Mouse (Mus musculus) ES-E14 (cell line): ENCODE results near the gene Fyn.

Experiments
- CHD2 ChIP-seq: IDR thresholded peaks from 2 replicates; pipeline ENCODE4 v1.6.1; 2014; ENCODE audit warnings: mild to moderate bottlenecking, low read depth, low read length, inconsistent platforms
- HCFC1 ChIP-seq: IDR thresholded peaks from 2 replicates; pipeline ENCODE4 v1.6.1; 2012; ENCODE audit warnings: low read length, inconsistent platforms, borderline replicate concordance; ENCODE audit not compliant: insufficient read depth
- MAFK ChIP-seq: IDR thresholded peaks from 2 replicates; pipeline ENCODE4 v1.6.1; 2014; ENCODE audit warnings: mild to moderate bottlenecking, low read depth, low read length, inconsistent platforms; ENCODE audit not compliant: insufficient read depth
- ZC3H11A ChIP-seq: IDR thresholded peaks from 2 replicates; pipeline ENCODE4 v1.6.1; 2012; ENCODE audit warnings: low read depth, mild to moderate bottlenecking, inconsistent platforms, low read length, borderline replicate concordance
- ZNF384 ChIP-seq: IDR thresholded peaks from 2 replicates; pipeline ENCODE4 v1.6.1; 2012; ENCODE audit warnings: low read depth, low read length, inconsistent platforms

- TF ChIP-seq CHD2 (no peak), ZNF384 (no peak), ZC3H11A (no peak), HCFC1 (no peak), MAFK (no peak)
These were observed 158.5 kb downstream of the Fyn start for GRCm38 (mm10) chr10:39527113-39527512.
